Mouse (Mus musculus) liver, embryonic 14.5 days (tissue): Measurements from ENCODE around the gene Phf24. TPM values are rescaled to one million over a fixed set of nuclear protein-coding genes. Genes with fewer than 3 reads are reported as not detected.

Source experiments
- ATAC-seq: fragments of 200-750 bp; cut with Nextera tagmentation; 2 replicates; pipeline ENCODE4 v1.8.0; 2017; ENCODE audit warnings: moderate number of reproducible peaks, mild to moderate bottlenecking, moderate library complexity; ENCODE audit not compliant: insufficient read depth
- DNase-seq, 3 experiments: peaks; one replicate each; pipeline ENCODE4 v3.0.0-alpha.2; 2012 to 2013; ENCODE audit warnings: low read depth in 3 of 3, low spot score in 3 of 3
- H3K27ac ChIP-seq: fragments of 300-500 bp; sonication (generic); 2 replicates; pipeline ENCODE4 v1.5.1; 2014; ENCODE audit warnings: moderate library complexity, mild to moderate bottlenecking, control low read depth, inconsistent platforms
- H3K27me3 ChIP-seq: fragments of 300-500 bp; sonication (generic); 2 replicates; pipeline ENCODE4 v1.6.1; 2014; ENCODE audit warnings: mild to moderate bottlenecking, low read length, moderate library complexity; ENCODE audit not compliant: control insufficient read depth, insufficient read depth
- H3K36me3 ChIP-seq: fragments of 300-500 bp; sonication (generic); replicated peaks from 2 replicates; pipeline ENCODE4 v1.6.1; 2014; ENCODE audit warnings: low read depth; ENCODE audit not compliant: control insufficient read depth, insufficient read depth
- H3K4me1 ChIP-seq, 2 experiments: fragments of 200-500 bp in 1 of 2; fragments of 300-500 bp in 1 of 2; sonication (generic) in 1 of 2; replicated peaks; 2 replicates each; pipeline ENCODE4 v1.6.1; 2012 to 2014; ENCODE audit warnings: antibody characterized with exemption in 1 of 2, inconsistent platforms in 1 of 2, low read length in 1 of 2; ENCODE audit not compliant: control insufficient read depth in 2 of 2, insufficient read depth in 2 of 2
- H3K4me2 ChIP-seq: fragments of 300-500 bp; sonication (generic); 2 replicates; pipeline ENCODE4 v1.6.1; 2014; ENCODE audit warnings: low read depth, mild to moderate bottlenecking, control low read depth, moderate library complexity
- H3K4me3 ChIP-seq, 2 experiments: fragments of 200-500 bp in 1 of 2; fragments of 300-500 bp in 1 of 2; sonication (generic) in 1 of 2; 2 replicates each; pipeline ENCODE4 v1.5.1; 2012 to 2014; ENCODE audit warnings: low read depth in 2 of 2, low read length in 2 of 2, mild to moderate bottlenecking in 2 of 2, control low read depth in 1 of 2, inconsistent platforms in 1 of 2, moderate library complexity in 1 of 2; ENCODE audit not compliant: insufficient read depth in 1 of 2
- H3K9ac ChIP-seq: fragments of 300-500 bp; sonication (generic); replicated peaks from 2 replicates; pipeline ENCODE4 v1.6.1; 2014; ENCODE audit warnings: mild to moderate bottlenecking, control low read depth, moderate library complexity
- H3K9me3 ChIP-seq: fragments of 300-500 bp; sonication (generic); 2 replicates; pipeline ENCODE4 v1.6.1; 2016; ENCODE audit warnings: low read length, mixed read lengths; ENCODE audit not compliant: control insufficient read depth
- EP300 ChIP-seq: IDR thresholded peaks from 2 replicates; pipeline ENCODE4 v1.6.1; 2016; ENCODE audit warnings: antibody characterized with exemption, low read depth
- WGBS: fragments of 180-500 bp; shearing (Covaris S2); extraction: QIAGEN DNeasy Blood & Tissue Kit; methylation state at CpG from one replicate; pipeline ENCODE4 v1.1.7; 2014; ENCODE audit not compliant: insufficient replicate concordance; 5-methylcytosine and 5-hydroxymethylcytosine counted together
- polyA plus RNA-seq, 2 experiments: library from polyadenylated mRNA; depleted of rRNA in 1 of 2; stranded (reverse) in 1 of 2; unstranded in 1 of 2; fragments of >200 nt; fragmentation: Nextera tagmentation in 1 of 2; extraction: Ambion mirVana in 1 of 2; gene quantifications; 2 replicates each; pipeline versions ENCODE4 v1.2.1 to v1.2.3; 2012 to 2014

Gene Phf24
- polyA plus RNA-seq, 2 experiments = 0.12 to 0.14 TPM

DNA sequence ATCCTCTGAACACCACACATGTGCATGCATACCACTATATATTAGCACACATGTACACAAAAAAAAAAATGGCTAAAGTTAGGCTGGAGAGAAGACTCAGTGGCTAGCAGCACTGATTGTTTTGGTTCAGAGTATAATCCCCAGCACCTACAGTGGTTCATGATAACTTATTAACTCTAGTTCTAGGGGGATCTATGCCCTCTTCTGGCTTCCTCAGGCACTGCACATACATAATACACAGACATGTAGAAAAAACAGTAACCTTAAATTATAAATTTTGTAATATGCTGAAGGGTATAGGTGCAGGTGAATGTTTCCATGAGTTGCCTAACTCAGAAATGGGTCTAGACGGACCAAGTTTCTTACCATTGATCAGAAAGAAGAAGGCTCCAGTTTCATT, 71.8 kb downstream of the Phf24 start:
- no peak overlapping the region for H3K9ac ChIP-seq
- H3K4me2 ChIP-seq = no peak overlapping the region
- no peak for TF ChIP-seq EP300
- H3K36me3 ChIP-seq = peaks cover 95% of the 10 kb centered on the region
- H3K4me3 ChIP-seq = no peak overlapping the region
- DNase-seq (no peak), ATAC-seq (no peak)
- no peaks in the 10 kb centered on the region for H3K9me3 ChIP-seq
- 54% methylated on average over 1 of the region's 1 CpGs for WGBS
- H3K27me3 ChIP-seq = no peaks in the 10 kb centered on the region
- H3K4me1 ChIP-seq = no peaks in the 10 kb centered on the region
- no peak overlapping the region for H3K27ac ChIP-seq

Other genes with a start within 250 kb of the Phf24 start
- not detected in 2 replicates for gene 4930578G10Rik, start 181.1 kb upstream of the Phf24 start, polyA plus RNA-seq (2012; rRNA removed)
- gene 4930578G10Rik, start 181.1 kb upstream of the Phf24 start, polyA plus RNA-seq (2014; fragmentation: Nextera tagmentation; extraction: Ambion mirVana) = not detected in 2 replicates
- not detected in 2 replicates for gene Ccl19, start 160.1 kb upstream of the Phf24 start, polyA plus RNA-seq (2012; rRNA removed)
- gene Ccl19, start 160.1 kb upstream of the Phf24 start, polyA plus RNA-seq (2014; fragmentation: Nextera tagmentation; extraction: Ambion mirVana) = not detected in 2 replicates
- 0.10 and 0.14 TPM in 2 replicates for gene Ccl21a, start 142.7 kb upstream of the Phf24 start, polyA plus RNA-seq (2012; rRNA removed)
- gene Ccl21a, start 142.7 kb upstream of the Phf24 start, polyA plus RNA-seq (2014; fragmentation: Nextera tagmentation; extraction: Ambion mirVana) = not detected in 2 replicates
- 0.21 and 0.22 TPM in 2 replicates for gene Fam205a1, start 62.8 kb upstream of the Phf24 start, polyA plus RNA-seq (2012; rRNA removed)
- gene Fam205a1, start 62.8 kb upstream of the Phf24 start, polyA plus RNA-seq (2014; fragmentation: Nextera tagmentation; extraction: Ambion mirVana) = 0.04 and 0.28 TPM in 2 replicates
- gene Gm12394, start 59.9 kb upstream of the Phf24 start, polyA plus RNA-seq (2012; rRNA removed) = 0.01 TPM in 1 of 2 replicates, not detected in the other
- gene Gm12394, start 59.9 kb upstream of the Phf24 start, polyA plus RNA-seq (2014; fragmentation: Nextera tagmentation; extraction: Ambion mirVana) = 0.05 TPM in 1 of 2 replicates, not detected in the other
- gene Fam205c, start 42.4 kb upstream of the Phf24 start, polyA plus RNA-seq (2012; rRNA removed) = 0.06 and 0.07 TPM in 2 replicates
- 0.15 and 0.30 TPM in 2 replicates for gene Fam205c, start 42.4 kb upstream of the Phf24 start, polyA plus RNA-seq (2014; fragmentation: Nextera tagmentation; extraction: Ambion mirVana)
- gene Dnajb5, start 33.2 kb downstream of the Phf24 start, polyA plus RNA-seq (2012; rRNA removed) = 0.90 and 1.3 TPM in 2 replicates
- 0.43 and 0.54 TPM in 2 replicates for gene Dnajb5, start 33.2 kb downstream of the Phf24 start, polyA plus RNA-seq (2014; fragmentation: Nextera tagmentation; extraction: Ambion mirVana)
- gene 1700022I11Rik, start 52.9 kb downstream of the Phf24 start, polyA plus RNA-seq (2012; rRNA removed) = 0.07 TPM in 1 of 2 replicates, not detected in the other
- 0.16 and 0.44 TPM in 2 replicates for gene 1700022I11Rik, start 52.9 kb downstream of the Phf24 start, polyA plus RNA-seq (2014; fragmentation: Nextera tagmentation; extraction: Ambion mirVana)
- gene Vcp, start 83.8 kb downstream of the Phf24 start, polyA plus RNA-seq (2012; rRNA removed) = 48.9 and 80.0 TPM in 2 replicates
- 176 and 191 TPM in 2 replicates for gene Vcp, start 83.8 kb downstream of the Phf24 start, polyA plus RNA-seq (2014; fragmentation: Nextera tagmentation; extraction: Ambion mirVana)
- gene Fancg, start 93.8 kb downstream of the Phf24 start, polyA plus RNA-seq (2012; rRNA removed) = 8.2 and 9.9 TPM in 2 replicates
- 8.3 and 10.0 TPM in 2 replicates for gene Fancg, start 93.8 kb downstream of the Phf24 start, polyA plus RNA-seq (2014; fragmentation: Nextera tagmentation; extraction: Ambion mirVana)
- 9.2 and 10.4 TPM in 2 replicates for gene Pigo, start 109.2 kb downstream of the Phf24 start, polyA plus RNA-seq (2012; rRNA removed)
- 8.3 and 11.0 TPM in 2 replicates for gene Pigo, start 109.2 kb downstream of the Phf24 start, polyA plus RNA-seq (2014; fragmentation: Nextera tagmentation; extraction: Ambion mirVana)
- gene Stoml2, start 115.0 kb downstream of the Phf24 start, polyA plus RNA-seq (2012; rRNA removed) = 55.8 and 83.2 TPM in 2 replicates
- gene Stoml2, start 115.0 kb downstream of the Phf24 start, polyA plus RNA-seq (2014; fragmentation: Nextera tagmentation; extraction: Ambion mirVana) = 200 and 229 TPM in 2 replicates
- gene Fam214b, start 129.6 kb downstream of the Phf24 start, polyA plus RNA-seq (2012; rRNA removed) = 22.2 and 25.8 TPM in 2 replicates
- 16.9 and 20.9 TPM in 2 replicates for gene Fam214b, start 129.6 kb downstream of the Phf24 start, polyA plus RNA-seq (2014; fragmentation: Nextera tagmentation; extraction: Ambion mirVana)
- 0.59 and 0.73 TPM in 2 replicates for gene Unc13b, start 142.3 kb downstream of the Phf24 start, polyA plus RNA-seq (2012; rRNA removed)
- 0.19 and 0.37 TPM in 2 replicates for gene Unc13b, start 142.3 kb downstream of the Phf24 start, polyA plus RNA-seq (2014; fragmentation: Nextera tagmentation; extraction: Ambion mirVana)